Mouse (Mus musculus) liver, adult 2 months (tissue): Measurements from ENCODE around the gene Cd34. TPM values are rescaled to one million over a fixed set of nuclear protein-coding genes. Genes with fewer than 3 reads are reported as not detected.
A peak's percentile ranks its signal among the peaks of the same experiment; 100 is the strongest.

Experiments used
- DNase-seq: peaks from one replicate; pipeline ENCODE4 v3.0.0-alpha.2; 2011; ENCODE audit warnings: low read depth, low spot score; ENCODE audit errors: extremely low read depth
- H3K27ac ChIP-seq: fragments of 200-500 bp; replicated peaks from 2 replicates; pipeline ENCODE4 v1.5.1; 2012; ENCODE audit warnings: low read depth, mild to moderate bottlenecking, control low read depth, inconsistent platforms, low read length; ENCODE audit not compliant: insufficient read depth
- H3K27me3 ChIP-seq: fragments of 200-500 bp; 2 replicates; pipeline ENCODE4 v1.6.1; 2012; ENCODE audit warnings: mild to moderate bottlenecking, moderate library complexity, low read length, inconsistent platforms; ENCODE audit not compliant: control insufficient read depth, insufficient read depth
- H3K36me3 ChIP-seq: fragments of 200-500 bp; 2 replicates; pipeline ENCODE4 v1.6.1; 2012; ENCODE audit warnings: low read length, inconsistent platforms; ENCODE audit not compliant: control insufficient read depth, insufficient read depth
- H3K4me1 ChIP-seq: fragments of 200-500 bp; 2 replicates; pipeline ENCODE4 v1.6.1; 2011; ENCODE audit warnings: low read length; ENCODE audit not compliant: control insufficient read depth, insufficient read depth
- H3K4me3 ChIP-seq: fragments of 200-500 bp; 2 replicates; pipeline ENCODE4 v1.5.1; 2011; ENCODE audit warnings: low read depth, mild to moderate bottlenecking, control low read depth, low read length, moderate library complexity; ENCODE audit not compliant: insufficient read depth
- H3K79me2 ChIP-seq: fragments of 200-500 bp; 2 replicates; pipeline ENCODE4 v1.6.1; 2012; ENCODE audit warnings: inconsistent platforms, mild to moderate bottlenecking, low read length, moderate library complexity; ENCODE audit not compliant: control insufficient read depth, insufficient read depth
- H3K9ac ChIP-seq: fragments of 200-500 bp; 2 replicates; pipeline ENCODE4 v1.6.1; 2012; ENCODE audit warnings: low read depth, mild to moderate bottlenecking, control low read depth, inconsistent platforms, low read length
- CTCF ChIP-seq: fragments of 200-500 bp; IDR thresholded peaks from 2 replicates; pipeline ENCODE4 v1.5.1; 2011; ENCODE audit warnings: low read depth, low read length, control low read depth
- POLR2A ChIP-seq: fragments of 200-500 bp; IDR thresholded peaks from 2 replicates; pipeline ENCODE4 v1.6.1; 2011; ENCODE audit warnings: low read length, control low read depth; ENCODE audit not compliant: insufficient read depth; ENCODE audit errors: extremely low read depth
- WGBS: fragments of 180-500 bp; shearing (Covaris S2); methylation state at CpG from one replicate; pipeline ENCODE4 v1.1.7; 2018; 5-methylcytosine and 5-hydroxymethylcytosine counted together
- polyA plus RNA-seq: library from polyadenylated mRNA; depleted of rRNA; stranded (reverse); fragments of >200 nt; gene quantifications from 2 replicates; pipeline ENCODE4 v1.2.3, GENCODE M21; 2012
- total RNA-seq: library from RNA; depleted of rRNA; stranded (reverse); fragments of >200 nt; gene quantifications from 2 replicates; pipeline ENCODE4 v1.2.3, GENCODE M21; 2014

Cd34 gene
- total and polyA plus RNA-seq, 2 experiments = 0.72 to 1.7 TPM

GRCm38 (mm10) chr1:194971980-194972379 lies 33.4 kb downstream of the Cd34 start:
- DNase-seq = no peak
- no peak overlapping the region for H3K27ac ChIP-seq
- WGBS = 90% methylated on average over 4 of the region's 4 CpGs
- TF ChIP-seq POLR2A (no peak), CTCF (no peak)
- no peak overlapping the region for H3K4me3 ChIP-seq
- H3K27me3 ChIP-seq = no peaks in the 10 kb centered on the region
- H3K36me3 ChIP-seq = no peaks in the 10 kb centered on the region
- peaks cover 2% of the 10 kb centered on the region for H3K4me1 ChIP-seq
- H3K79me2 ChIP-seq = no peaks in the 10 kb centered on the region
- no peak overlapping the region for H3K9ac ChIP-seq

- peak; percentile 88 for TF ChIP-seq CTCF
- peak; percentile 79 for TF ChIP-seq POLR2A
- Histone ChIP-seq H3K4me1 (peaks cover 17% of the 10 kb centered on the region), H3K9ac (peak overlapping the region; percentile 93), H3K36me3 (no peaks in the 10 kb centered on the region), H3K79me2 (peaks cover 17% of the 10 kb centered on the region; the same call in 1 of the 2 replicates), H3K27me3 (no peaks in the 10 kb centered on the region), H3K4me3 (peak overlapping the region; percentile 63), H3K27ac (peak overlapping the region; percentile 80)
- DNase-seq = peak; percentile 64
- WGBS = 0% methylated on average over 41 of the region's 42 CpGs
Measured at GRCm38 (mm10) chr1:194976164-194976516, 37.5 kb downstream of the Cd34 start.

- peak overlapping the region; percentile 93 for H3K9ac ChIP-seq
- no peaks in the 10 kb centered on the region for H3K27me3 ChIP-seq
- peaks cover 22% of the 10 kb centered on the region for H3K4me1 ChIP-seq
- TF ChIP-seq POLR2A = no peak
- TF ChIP-seq CTCF = peak; percentile 51
- H3K36me3 ChIP-seq = no peaks in the 10 kb centered on the region
- peak overlapping the region; percentile 63 for H3K4me3 ChIP-seq
- H3K27ac ChIP-seq = peak overlapping the region; percentile 80
- H3K79me2 ChIP-seq = peaks cover 17% of the 10 kb centered on the region; the same call in 1 of the 2 replicates
- DNase-seq = peak; percentile 70
- WGBS = 1% methylated on average over 44 of the region's 44 CpGs
Measured at GRCm38 (mm10) chr1:194976517-194977370, 38.1 kb downstream of the Cd34 start.

GRCm38 (mm10) chr1:194977371-194977761 lies 38.7 kb downstream of the Cd34 start:
- Histone ChIP-seq H3K79me2 (peaks cover 17% of the 10 kb centered on the region; the same call in 1 of the 2 replicates), H3K27me3 (no peaks in the 10 kb centered on the region), H3K4me3 (peak overlapping the region; percentile 63), H3K27ac (peak overlapping the region; percentile 80), H3K9ac (peak overlapping the region; percentile 57), H3K36me3 (no peaks in the 10 kb centered on the region), H3K4me1 (peaks cover 25% of the 10 kb centered on the region)
- WGBS = 42% methylated on average over 1 of the region's 1 CpGs
- peak; percentile 61 for DNase-seq
- TF ChIP-seq POLR2A = no peak
- TF ChIP-seq CTCF = no peak

- Histone ChIP-seq H3K79me2 (peaks cover 23% of the 10 kb centered on the region; the same call in 1 of the 2 replicates), H3K4me3 (no peak overlapping the region), H3K9ac (no peak overlapping the region), H3K27me3 (no peaks in the 10 kb centered on the region), H3K4me1 (peaks cover 25% of the 10 kb centered on the region), H3K27ac (peak overlapping the region; percentile 52), H3K36me3 (no peaks in the 10 kb centered on the region)
- whole genome bisulfite sequencing = 34% methylated on average over 4 of the region's 5 CpGs
- no peak for TF ChIP-seq POLR2A
- no peak for TF ChIP-seq CTCF
- DNase-seq = peak; percentile 62
Measured at GRCm38 (mm10) chr1:194977946-194978720, 39.5 kb downstream of the Cd34 start.
